Mouse (Mus musculus): ENCODE measurements around the gene Snapin.
A peak's percentile ranks its signal among the peaks of the same experiment; 100 is the strongest.

The Snapin gene

GRCm38 (mm10) chr3:90490696-90491256 lies at the start of gene Snapin:
Snapin (minus strand) TSS chr3:90491033.
- DNase-seq (ENCODE audit: low spot score) = peak; percentile 93

DNA sequence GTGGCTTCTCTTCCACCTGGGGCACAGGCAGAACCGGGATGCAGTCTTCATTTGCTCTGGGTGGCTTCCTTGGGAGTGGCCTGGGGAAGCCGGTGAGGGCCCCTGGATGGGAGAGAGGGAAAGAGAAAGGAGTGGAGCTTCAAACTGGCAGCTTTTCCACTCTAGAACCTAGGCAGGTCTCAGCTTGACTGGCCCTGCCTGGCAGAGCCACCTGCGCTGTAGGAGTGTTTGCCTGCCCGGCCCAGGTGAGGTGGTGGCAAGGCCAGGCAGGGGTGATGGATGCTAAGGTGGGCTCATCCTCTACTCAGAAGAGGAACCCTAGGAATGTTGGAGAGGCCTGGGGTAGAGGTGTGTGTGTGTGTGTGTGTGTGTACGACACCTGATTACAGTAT lies 47.1 kb upstream of the Snapin start:
- no peak for DNase-seq (ENCODE audit: low spot score)

DNA sequence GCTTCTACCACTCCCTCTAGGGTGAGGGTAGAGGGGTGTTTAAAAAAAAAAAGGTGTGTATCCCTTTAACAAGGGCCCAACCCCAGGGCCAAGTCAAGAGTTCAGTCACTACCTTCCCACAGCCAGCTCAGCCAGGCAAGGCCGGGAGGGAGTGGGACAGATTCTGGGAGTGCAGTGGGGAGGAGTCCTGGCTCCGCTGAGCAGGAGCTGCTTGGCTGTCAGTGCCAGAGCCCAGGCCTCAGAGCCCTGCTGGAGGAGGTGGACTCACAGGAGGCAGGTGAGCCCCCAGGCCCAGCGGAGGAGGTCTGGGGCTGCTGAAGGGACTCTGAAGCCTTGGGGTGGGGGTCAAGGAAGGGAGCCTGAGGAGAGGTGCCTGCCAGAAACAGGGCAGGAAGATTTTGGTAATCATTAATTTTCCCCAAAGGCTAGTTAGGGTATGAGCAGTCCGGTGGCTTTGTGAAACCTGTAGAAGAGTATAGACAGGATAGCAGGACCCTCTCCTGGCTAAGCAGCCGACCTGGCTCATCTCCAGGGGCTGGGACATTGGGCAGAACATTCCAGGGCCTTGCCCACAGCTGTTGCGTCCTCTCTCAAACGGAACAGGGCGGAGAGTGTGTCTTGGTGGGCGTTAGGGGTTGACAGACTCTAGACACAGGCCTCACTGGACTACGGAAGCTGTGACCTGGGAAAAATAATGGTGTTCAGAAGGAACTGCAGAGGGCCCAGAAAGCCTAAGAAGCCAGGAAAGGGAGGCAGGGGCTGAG lies 46.5 kb upstream of the Snapin start, which contains the start of gene S100a16:
S100a16 (plus strand) TSS at position 114 of the 764 bp plus-strand sequence.
- no peak for DNase-seq (ENCODE audit: low spot score)

- DNase-seq (ENCODE audit: low spot score) = no peak
Observed at GRCm38 (mm10) chr3:90535446-90535845, 44.6 kb upstream of the Snapin start.

DNA sequence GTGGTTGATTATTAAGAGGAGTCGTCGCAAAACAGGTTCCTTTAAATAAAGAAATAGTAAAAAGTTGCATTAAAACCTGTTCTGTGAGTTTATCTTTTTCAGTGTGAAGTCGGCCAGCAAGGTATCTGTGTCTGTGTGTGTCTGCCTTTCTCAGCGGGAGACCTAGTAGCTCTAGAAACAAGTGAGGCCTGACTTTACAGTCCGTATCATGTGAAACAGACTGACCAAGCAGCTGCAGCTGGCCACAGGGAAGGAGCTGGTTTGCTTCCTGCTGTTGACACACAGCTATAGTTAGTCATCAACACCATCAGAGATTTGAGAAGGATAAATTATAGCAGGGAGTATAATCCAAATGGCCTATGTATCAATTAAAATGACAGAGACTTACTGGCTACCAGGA lies 40.9 kb upstream of the Snapin start:
- no peak for DNase-seq (ENCODE audit: low spot score)

DNA sequence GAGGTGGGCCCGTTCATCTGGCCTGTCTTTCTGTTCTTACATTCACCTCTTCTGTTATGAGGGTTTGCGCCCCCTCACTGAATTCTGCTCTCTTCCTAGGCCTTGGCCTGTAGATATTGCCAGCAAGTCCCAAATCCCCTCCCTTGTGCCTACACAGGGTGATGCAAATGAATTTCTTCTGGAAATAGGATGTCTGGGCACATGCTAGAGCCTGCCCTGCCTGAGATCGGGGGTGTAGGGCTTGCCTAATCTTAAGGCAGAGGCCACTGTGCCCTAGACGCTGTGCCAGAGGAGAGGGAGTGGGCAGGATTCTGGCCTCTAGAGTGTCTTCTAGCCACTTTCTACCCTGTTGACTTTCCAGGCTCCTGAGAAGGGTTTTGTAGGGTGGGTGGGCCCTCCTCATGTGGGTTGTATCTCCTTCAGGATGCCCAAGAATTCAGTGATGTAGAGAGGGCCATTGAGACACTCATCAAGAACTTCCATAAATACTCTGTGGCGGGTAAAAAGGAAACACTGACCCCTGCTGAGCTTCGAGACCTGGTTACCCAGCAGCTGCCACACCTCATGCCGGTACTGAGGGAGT lies 36.5 kb upstream of the Snapin start:
- DNase-seq (ENCODE audit: low spot score) = no peak

DNA sequence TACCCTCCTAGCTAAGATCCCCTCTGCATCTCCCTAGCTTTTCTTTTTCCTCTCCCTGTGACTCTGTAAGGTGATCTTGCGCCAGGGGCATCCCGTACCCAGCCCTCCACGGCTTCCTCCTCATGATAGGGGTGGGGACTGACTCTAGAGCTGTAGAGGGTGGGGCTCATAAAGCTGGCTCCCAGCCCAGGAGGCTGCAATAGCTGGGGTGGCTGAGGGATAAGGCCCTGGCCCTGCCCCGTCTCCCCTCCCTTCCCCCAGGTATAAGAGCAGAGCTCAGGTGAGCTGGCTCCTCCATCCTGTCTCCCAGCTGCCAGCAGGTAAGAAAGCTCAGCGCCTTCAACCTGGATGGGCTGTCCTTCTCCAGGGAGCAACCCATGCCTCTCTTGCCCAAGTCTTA lies 35.7 kb upstream of the Snapin start, which contains the start of gene S100a14:
S100a14 (plus strand) TSS at position 277 of the 400 bp plus-strand sequence.
- no peak for DNase-seq (ENCODE audit: low spot score)

GRCm38 (mm10) chr3:90526076-90526475 lies 35.2 kb upstream of the Snapin start:
- no peak for DNase-seq (ENCODE audit: low spot score)

DNA sequence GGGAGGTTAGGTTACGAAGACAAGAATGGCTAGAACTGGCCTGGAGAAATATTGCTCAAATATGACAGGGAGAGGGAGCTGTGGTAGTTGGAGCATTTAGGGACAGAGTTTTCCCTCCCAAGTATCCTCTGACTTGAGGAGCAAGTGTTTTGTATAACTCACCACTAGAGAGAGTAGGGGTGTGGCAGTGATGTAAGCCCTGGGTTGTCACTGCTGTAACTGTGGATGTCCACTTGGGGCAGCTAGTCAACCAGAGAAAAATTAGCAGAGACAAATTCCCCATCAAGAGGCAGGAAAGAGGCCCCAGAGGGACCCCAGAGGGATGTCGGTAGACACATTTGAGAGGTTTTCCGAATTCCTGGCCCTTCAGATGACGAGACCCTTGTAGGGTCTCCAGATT lies 34.6 kb upstream of the Snapin start:
- peak; percentile 32 for DNase-seq (ENCODE audit: low spot score)

GRCm38 (mm10) chr3:90517711-90518110 lies 26.9 kb upstream of the Snapin start:
- no peak for DNase-seq (ENCODE audit: low spot score)

- DNase-seq (ENCODE audit: low spot score) = no peak
Observed at GRCm38 (mm10) chr3:90515789-90516188, 25.0 kb upstream of the Snapin start.

- DNase-seq (ENCODE audit: low spot score) = no peak
Observed at GRCm38 (mm10) chr3:90515242-90515641, 24.4 kb upstream of the Snapin start.

GRCm38 (mm10) chr3:90514691-90515090 lies 23.9 kb upstream of the Snapin start:
- DNase-seq (ENCODE audit: low spot score) = peak; percentile 59

GRCm38 (mm10) chr3:90513796-90514590 lies 23.2 kb upstream of the Snapin start, which contains the start of the genes S100a1 and S100a13:
S100a1 (minus strand) TSS chr3:90514392.
S100a13 (plus strand) TSS chr3:90514435.
- peak; percentile 35 for DNase-seq (ENCODE audit: low spot score)

DNA sequence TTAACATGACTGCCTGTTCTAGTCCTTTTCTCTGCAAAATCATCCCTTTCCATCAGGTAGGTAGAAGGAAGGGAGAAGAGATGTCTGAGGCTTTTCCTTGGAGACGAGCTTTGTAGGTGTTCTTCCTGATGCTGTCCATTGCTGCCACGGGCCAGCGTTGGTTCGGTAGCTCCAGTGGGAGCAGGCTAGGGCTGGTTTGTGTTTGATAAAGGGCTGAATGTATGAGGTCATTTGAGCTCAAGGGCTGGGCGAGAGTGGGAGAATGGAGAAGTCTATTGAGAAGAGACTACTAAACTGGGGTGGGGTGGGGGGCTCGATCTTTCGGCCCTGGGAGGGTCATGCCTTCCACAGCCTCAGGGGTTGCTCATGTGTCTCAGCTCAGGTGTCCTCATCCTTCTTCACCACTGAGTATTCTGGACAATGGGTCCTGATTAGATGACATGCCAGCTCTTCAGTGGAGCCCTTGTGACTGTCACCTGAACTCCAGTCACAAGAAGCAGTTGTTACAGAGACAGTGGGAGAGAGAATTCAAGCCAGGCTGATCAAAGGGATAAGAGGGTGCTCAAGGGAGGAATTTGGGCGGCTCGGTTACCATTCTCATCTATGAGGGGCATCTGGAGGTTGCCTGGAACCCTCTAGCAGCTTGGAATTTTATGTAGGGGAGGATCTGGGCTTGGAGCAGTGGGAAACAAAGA lies 22.3 kb upstream of the Snapin start:
- no peak for DNase-seq (ENCODE audit: low spot score)

- DNase-seq (ENCODE audit: low spot score) = no peak
Observed at GRCm38 (mm10) chr3:90512276-90512675, 21.4 kb upstream of the Snapin start.

- DNase-seq (ENCODE audit: low spot score) = no peak
Observed at GRCm38 (mm10) chr3:90509747-90510123, 18.9 kb upstream of the Snapin start.

- peak; percentile 99 for DNase-seq (ENCODE audit: low spot score)
Observed at GRCm38 (mm10) chr3:90508950-90509746, 18.3 kb upstream of the Snapin start, which contains the start of gene Chtop. Chtop (minus strand) TSS chr3:90509498.

DNA sequence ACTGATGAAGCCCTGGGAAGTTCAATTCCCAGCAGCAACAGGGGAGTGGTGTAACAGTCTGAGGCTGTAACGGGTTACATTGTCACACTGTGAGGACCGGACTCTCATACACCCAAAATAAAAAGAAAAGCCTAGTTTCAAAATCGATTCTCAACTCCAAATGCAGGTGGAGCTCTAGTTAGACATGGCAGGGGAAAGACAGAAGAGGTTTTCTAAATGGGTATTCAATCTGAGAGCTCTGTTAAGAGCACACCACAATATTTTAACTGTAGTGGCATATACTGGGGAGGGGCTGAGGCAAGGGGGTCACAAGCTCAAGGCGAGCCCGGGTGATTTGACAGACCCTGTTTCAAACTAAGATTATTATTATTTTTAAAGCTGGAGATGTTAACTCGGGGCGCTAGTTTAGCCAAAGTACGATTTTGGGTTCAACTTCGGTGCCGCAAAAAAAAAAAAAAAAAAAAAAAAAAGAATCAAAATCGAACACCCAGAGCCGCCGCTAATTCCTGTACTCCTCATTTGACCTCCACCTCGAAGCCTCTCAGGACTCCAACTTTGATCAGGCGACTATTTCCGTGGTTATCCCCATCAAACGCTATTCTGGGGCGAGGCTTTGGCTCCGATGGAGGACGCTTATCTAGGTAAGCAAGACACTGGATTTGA lies 17.6 kb upstream of the Snapin start:
- DNase-seq (ENCODE audit: low spot score) = no peak

- DNase-seq (ENCODE audit: low spot score) = no peak
Observed at GRCm38 (mm10) chr3:90506362-90506761, 15.5 kb upstream of the Snapin start.

Measured in c-Kit-positive CD71-positive TER-119-positive erythroid progenitor cells, embryonic 14.5 days (primary cell).